In genomic region chr2:153953836-153954235, GRCm38 (mm10) we compare ENCODE assay signal across 8 mouse cellular contexts. TPM values are rescaled to one million over a fixed set of nuclear protein-coding genes. Genes with fewer than 3 reads are reported as not detected.
DNase-seq lines count a peak whose midpoint lies in the region; ATAC-seq and TF ChIP-seq lines count a peak whose summit lies in the region.
"Had no signal": no experiment of that assay in that cellular context is flagged by ENCODE, and none has a peak within 500 bp of the region (broad histone marks: within the 10 kb centered on the region; RNA-seq: fewer than 3 reads in every experiment).

No protein-coding gene starts in this region.

- peak overlapping the region; percentile 34 for H3K4me3 ChIP-seq in forebrain, embryonic 10.5 days
- H3K4me3 ChIP-seq in intestine, postnatal 0 days (ENCODE audit: low read depth, low read length): no peak overlapping the region
- H3K4me3 ChIP-seq in lung, embryonic 14.5 days (ENCODE audit: low read depth, low read length): no peak overlapping the region

- 11% methylated on average over 6 of the region's 6 CpGs for WGBS in forebrain, embryonic 10.5 days
- 5% methylated on average over 6 of the region's 6 CpGs for WGBS in intestine, postnatal 0 days
- WGBS in lung, embryonic 14.5 days: 10% methylated on average over 6 of the region's 6 CpGs

- no peak; the same call in 1 of the 2 replicates for ATAC-seq in intestine, postnatal 0 days
- 0 out of 2 replicates have a peak, but pooled peaks have one; percentile 24 for ATAC-seq in lung, embryonic 14.5 days (ENCODE audit: insufficient read depth)

- H3K9ac ChIP-seq in intestine, postnatal 0 days (ENCODE audit: low read depth, low read length): no peak overlapping the region
- H3K9ac ChIP-seq in lung, embryonic 14.5 days: no peak overlapping the region

- no peaks in the 10 kb centered on the region for H3K27me3 ChIP-seq in forebrain, embryonic 10.5 days (ENCODE audit: poor library complexity, severe bottlenecking)
- H3K27me3 ChIP-seq in intestine, postnatal 0 days (replicated peaks; ENCODE audit: control insufficient read depth, insufficient read depth, low read length): no peaks in the 10 kb centered on the region
- no peaks in the 10 kb centered on the region for H3K27me3 ChIP-seq in lung, embryonic 14.5 days (ENCODE audit: insufficient read depth, low read length)

- H3K27ac ChIP-seq in forebrain, embryonic 10.5 days: no peak overlapping the region
- H3K27ac ChIP-seq in intestine, postnatal 0 days (ENCODE audit: low read depth, low read length): no peak overlapping the region
- no peak overlapping the region for H3K27ac ChIP-seq in lung, embryonic 14.5 days (ENCODE audit: low read depth)

- H3K4me2 ChIP-seq in intestine, postnatal 0 days (replicated peaks; ENCODE audit: low read depth): 0 out of 2 replicates have a peak overlapping the region, but pooled peaks have one; percentile 13
- peak overlapping the region; percentile 36; the same call in 1 of the 2 replicates for H3K4me2 ChIP-seq in lung, embryonic 14.5 days

- peaks cover 3% of the 10 kb centered on the region; the same call in 1 of the 2 replicates for H3K4me1 ChIP-seq in forebrain, embryonic 10.5 days
- no peaks in the 10 kb centered on the region for H3K4me1 ChIP-seq in intestine, postnatal 0 days (replicated peaks; ENCODE audit: control insufficient read depth, insufficient read depth, low read length)
- H3K4me1 ChIP-seq in lung, embryonic 14.5 days (ENCODE audit: insufficient read depth): no peaks in the 10 kb centered on the region

- H3K9me3 ChIP-seq in forebrain, embryonic 10.5 days: no peaks in the 10 kb centered on the region
- H3K9me3 ChIP-seq in intestine, postnatal 0 days (ENCODE audit: control insufficient read depth): no peaks in the 10 kb centered on the region
- H3K9me3 ChIP-seq in lung, embryonic 14.5 days (ENCODE audit: low read depth, low read length): no peaks in the 10 kb centered on the region

- peak; percentile 76 for TF ChIP-seq CTCF in intestine, postnatal 0 days (IDR thresholded peaks at IDR 0.05; ENCODE audit: low read depth)
- TF ChIP-seq CTCF in lung, embryonic 14.5 days (IDR thresholded peaks at IDR 0.05; ENCODE audit: low read depth): peak; percentile 78

- DNase-seq in urinary bladder, postnatal 25 days (ENCODE audit: low spot score): peak; percentile 12
- no peak for DNase-seq in urinary bladder, postnatal 10 days (ENCODE audit: low spot score)
- DNase-seq in adrenal gland, postnatal 14 days: peak; percentile 82
- peak; percentile 70 for DNase-seq in forebrain, embryonic 10.5 days (ENCODE audit: extremely low spot score, low spot score)
- peak; percentile 76 for DNase-seq in lung, embryonic 14.5 days
- peak; percentile 46 to 76 for DNase-seq in spleen, postnatal 4 days (ENCODE audit: low spot score in 2 of 2)

- no peaks in the 10 kb centered on the region for H3K36me3 ChIP-seq in forebrain, embryonic 10.5 days (replicated peaks)
- no peaks in the 10 kb centered on the region for H3K36me3 ChIP-seq in intestine, postnatal 0 days (ENCODE audit: control insufficient read depth, insufficient read depth)
- H3K36me3 ChIP-seq in lung, embryonic 14.5 days (ENCODE audit: insufficient read depth): no peaks in the 10 kb centered on the region

RNA-seq across cellular contexts. Expression of gene Bpifb4, which starts 15.8 kb away (rescaled TPM):
- not detected in 2 replicates for total RNA-seq in adrenal gland, postnatal 14 days (2021)
- polyA plus RNA-seq in forebrain, embryonic 10.5 days (2016; fragmentation: Nextera tagmentation; extraction: Ambion mirVana): not detected in 2 replicates
- not detected in 2 replicates for polyA plus RNA-seq in intestine, postnatal 0 days (2015; fragmentation: Nextera tagmentation; extraction: Ambion mirVana)
- polyA plus RNA-seq in lung, embryonic 14.5 days (2014; fragmentation: Nextera tagmentation; extraction: Ambion mirVana): not detected in 2 replicates
- total RNA-seq: layer of hippocampus, postnatal 25 days had no signal

RNA-seq across cellular contexts. Expression of gene Bpifa6, which starts 20.9 kb away (rescaled TPM):
- not detected in 2 replicates for total RNA-seq in adrenal gland, postnatal 14 days (2021)
- polyA plus RNA-seq in forebrain, embryonic 10.5 days (2016; fragmentation: Nextera tagmentation; extraction: Ambion mirVana): not detected in 2 replicates
- polyA plus RNA-seq in intestine, postnatal 0 days (2015; fragmentation: Nextera tagmentation; extraction: Ambion mirVana): not detected in 2 replicates
- polyA plus RNA-seq in lung, embryonic 14.5 days (2014; fragmentation: Nextera tagmentation; extraction: Ambion mirVana): not detected in 2 replicates
- total RNA-seq: layer of hippocampus, postnatal 25 days had no signal

RNA-seq across cellular contexts. Expression of gene Bpifb3, which starts 35.8 kb away (rescaled TPM):
- not detected in 2 replicates for total RNA-seq in adrenal gland, postnatal 14 days (2021)
- not detected in 2 replicates for polyA plus RNA-seq in forebrain, embryonic 10.5 days (2016; fragmentation: Nextera tagmentation; extraction: Ambion mirVana)
- polyA plus RNA-seq in intestine, postnatal 0 days (2015; fragmentation: Nextera tagmentation; extraction: Ambion mirVana): not detected in 2 replicates
- polyA plus RNA-seq in lung, embryonic 14.5 days (2014; fragmentation: Nextera tagmentation; extraction: Ambion mirVana): not detected in 2 replicates
- total RNA-seq: layer of hippocampus, postnatal 25 days had no signal

RNA-seq across cellular contexts. Expression of gene Bpifb6, which starts 53.6 kb away (rescaled TPM):
- total RNA-seq in adrenal gland, postnatal 14 days (2021): 2.2 and 2.8 TPM in 2 replicates
- polyA plus RNA-seq in forebrain, embryonic 10.5 days (2016; fragmentation: Nextera tagmentation; extraction: Ambion mirVana): not detected in 2 replicates
- not detected in 2 replicates for polyA plus RNA-seq in intestine, postnatal 0 days (2015; fragmentation: Nextera tagmentation; extraction: Ambion mirVana)
- polyA plus RNA-seq in lung, embryonic 14.5 days (2014; fragmentation: Nextera tagmentation; extraction: Ambion mirVana): not detected in 2 replicates
- total RNA-seq: layer of hippocampus, postnatal 25 days had no signal

RNA-seq across cellular contexts. Expression of gene Bpifa2, which starts 54.2 kb away (rescaled TPM):
- total RNA-seq in adrenal gland, postnatal 14 days (2021): 0.41 and 0.70 TPM in 2 replicates
- not detected in 2 replicates for polyA plus RNA-seq in forebrain, embryonic 10.5 days (2016; fragmentation: Nextera tagmentation; extraction: Ambion mirVana)
- not detected in 2 replicates for polyA plus RNA-seq in intestine, postnatal 0 days (2015; fragmentation: Nextera tagmentation; extraction: Ambion mirVana)
- not detected in 2 replicates for polyA plus RNA-seq in lung, embryonic 14.5 days (2014; fragmentation: Nextera tagmentation; extraction: Ambion mirVana)
- total RNA-seq: layer of hippocampus, postnatal 25 days had no signal
